Mouse (Mus musculus): ENCODE results near the gene Cux1.
A peak's percentile ranks its signal among the peaks of the same experiment; 100 is the strongest.

Gene Cux1

DNA sequence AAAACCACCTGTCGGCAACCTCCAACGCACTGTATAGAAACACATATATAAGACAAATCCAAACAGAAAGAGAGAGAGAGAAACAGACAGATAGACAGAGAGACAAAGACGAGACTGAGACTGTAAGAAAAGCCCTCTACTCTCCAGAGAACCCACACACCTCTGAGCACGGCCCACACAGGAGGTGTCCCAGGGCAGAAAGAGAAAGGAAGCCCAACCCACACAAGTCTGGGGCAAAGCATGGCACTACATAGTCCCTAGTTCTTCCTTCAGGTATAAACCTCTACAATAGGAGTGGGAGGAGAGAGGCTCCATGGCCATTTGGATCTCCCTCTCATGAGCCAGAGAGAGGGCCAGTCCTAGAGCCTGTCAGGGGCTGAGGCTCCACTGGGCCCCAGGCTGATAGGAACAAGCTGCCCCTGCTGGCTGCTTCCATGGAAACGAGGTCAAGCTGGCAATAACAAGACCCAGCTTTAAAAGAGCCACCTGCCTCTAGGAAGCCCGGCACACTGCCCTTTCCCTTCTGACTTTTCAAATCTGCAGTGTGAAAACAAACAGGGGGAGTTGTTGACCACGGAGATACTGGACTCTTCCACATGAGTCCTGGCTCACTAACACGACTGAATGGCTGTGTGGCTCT, 99.8 kb downstream of the Cux1 start:
- peak; percentile 76 to 85 for DNase-seq

DNA sequence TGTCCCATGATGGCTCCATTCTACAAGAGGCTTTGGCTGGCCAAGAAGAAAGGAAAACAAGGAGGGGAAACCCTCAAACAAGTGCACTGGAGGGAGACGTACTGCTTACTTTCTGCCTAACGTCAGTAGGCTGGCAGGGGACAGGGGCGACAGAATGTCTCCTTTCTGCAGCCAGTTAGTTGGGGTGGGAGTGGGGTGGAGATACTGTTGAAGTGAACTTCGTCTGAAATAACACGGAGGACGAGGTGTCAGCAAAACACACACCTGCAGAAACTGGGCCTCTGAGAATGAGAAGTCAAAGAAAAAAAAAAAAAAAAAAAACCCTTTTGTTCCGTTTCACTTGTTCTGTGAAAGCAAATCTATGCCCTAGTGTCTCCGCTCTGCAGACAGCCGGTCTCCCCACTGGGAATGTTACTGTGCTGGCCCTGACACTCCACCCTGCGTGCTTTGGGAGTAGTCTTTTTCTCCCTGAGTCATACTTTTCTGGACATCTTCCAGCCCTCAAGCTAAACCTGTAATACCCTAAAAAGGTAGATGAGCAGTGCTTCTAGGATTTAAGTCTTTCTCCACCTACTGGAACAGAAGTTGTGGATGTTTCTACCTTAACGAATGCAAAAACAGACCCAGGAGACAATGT, 101.4 kb downstream of the Cux1 start:
- peak; percentile 19 to 48 for DNase-seq

DNA sequence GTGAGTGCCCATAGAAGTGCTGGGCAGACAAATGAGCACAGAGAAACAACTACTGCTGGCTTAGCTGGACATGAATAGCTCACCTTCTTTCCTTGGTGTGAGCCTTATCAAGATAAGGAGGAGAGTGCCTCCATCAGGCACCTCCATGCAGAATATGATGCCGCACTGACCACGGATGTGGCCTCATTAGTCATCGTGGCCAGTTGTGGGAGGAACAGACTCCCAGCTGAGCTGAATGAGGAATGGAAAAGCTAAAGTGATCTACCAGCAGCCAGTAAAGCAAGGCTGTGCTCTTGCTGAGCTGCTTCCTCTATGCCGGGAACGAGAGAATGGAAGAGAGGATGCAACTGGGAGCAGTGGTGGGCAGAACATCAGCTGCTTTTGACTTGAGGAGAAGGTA, 101.9 kb downstream of the Cux1 start:
- no peak for DNase-seq

DNA sequence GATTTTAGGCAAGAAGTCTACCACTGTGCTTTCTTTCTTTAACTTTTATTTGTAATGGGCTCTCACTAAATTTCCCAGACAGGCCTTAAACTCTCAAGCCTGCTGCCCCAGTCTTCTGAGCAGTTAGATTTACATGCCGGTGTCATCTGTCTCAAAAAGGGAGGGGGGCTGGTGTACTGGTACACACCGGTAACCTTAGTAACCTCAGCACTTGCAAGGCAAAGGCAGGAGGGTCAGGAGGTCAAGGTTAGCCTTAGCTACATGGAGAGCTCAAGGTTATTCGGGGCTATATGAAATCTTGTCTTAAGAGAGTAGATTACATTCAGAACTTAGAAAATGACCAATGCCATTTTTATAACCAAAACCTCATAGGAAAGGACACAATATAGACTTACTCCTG, 102.4 kb downstream of the Cux1 start:
- no peak for DNase-seq

DNA sequence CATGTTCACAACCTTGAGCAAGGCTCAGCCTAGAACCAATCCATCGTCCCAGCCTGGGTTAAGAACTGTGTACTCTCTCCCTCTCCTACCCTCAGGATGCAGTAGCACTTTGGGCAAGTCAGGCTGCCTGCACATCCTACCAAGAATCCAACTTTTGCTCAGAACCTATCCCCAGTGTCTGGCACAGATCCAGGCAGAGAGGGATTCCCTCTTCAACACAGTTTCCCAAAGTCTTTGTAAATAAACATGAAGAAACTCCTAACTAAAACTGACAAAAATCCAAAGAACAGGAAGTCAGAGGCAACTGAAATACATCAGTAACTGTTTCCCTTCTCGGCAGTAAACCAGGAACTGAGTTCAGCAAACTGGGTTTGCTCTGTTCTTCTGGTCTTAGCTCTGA, 103.2 kb downstream of the Cux1 start:
- DNase-seq = peak; percentile 33 to 49

DNA sequence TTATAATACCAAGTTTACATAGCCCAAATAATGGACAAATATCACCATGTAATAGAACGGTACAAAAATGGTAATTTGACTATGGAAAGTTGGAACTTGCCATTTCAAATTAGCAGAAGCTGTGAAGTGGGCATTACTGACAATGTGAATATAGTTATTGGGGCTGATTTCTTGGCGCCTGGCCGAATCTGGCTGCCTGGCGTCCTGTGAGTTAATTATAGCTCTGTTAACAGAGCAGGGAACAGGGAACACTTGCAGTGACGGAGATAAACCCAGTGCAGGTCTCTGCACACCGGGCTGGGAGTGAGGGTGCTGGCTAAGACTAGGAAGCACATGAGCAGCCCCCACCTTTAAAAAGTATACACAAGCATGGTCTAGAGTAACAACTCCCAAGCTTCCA, 104.7 kb downstream of the Cux1 start:
- peak in 1 of 2 experiments; percentile 22 for DNase-seq

DNA sequence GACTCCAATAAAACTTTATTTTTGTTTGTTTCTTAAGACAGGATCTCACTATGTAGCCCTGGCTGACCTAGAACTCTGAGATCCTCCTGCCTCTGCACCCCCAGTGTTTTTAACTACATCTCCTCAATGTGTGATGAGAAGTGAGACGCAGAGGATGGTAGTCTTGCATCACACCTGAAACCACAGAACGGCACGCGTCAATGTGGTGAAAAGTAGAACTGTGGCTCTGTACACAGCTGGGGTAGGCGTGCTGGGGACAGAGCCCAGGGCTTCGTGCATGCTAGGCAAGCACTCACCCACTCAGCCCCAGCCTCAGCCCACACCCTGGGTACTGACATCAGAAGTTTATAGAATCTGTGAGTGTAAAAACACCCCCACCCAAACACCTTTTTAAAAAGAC, 107.4 kb downstream of the Cux1 start:
- no peak for DNase-seq

DNA sequence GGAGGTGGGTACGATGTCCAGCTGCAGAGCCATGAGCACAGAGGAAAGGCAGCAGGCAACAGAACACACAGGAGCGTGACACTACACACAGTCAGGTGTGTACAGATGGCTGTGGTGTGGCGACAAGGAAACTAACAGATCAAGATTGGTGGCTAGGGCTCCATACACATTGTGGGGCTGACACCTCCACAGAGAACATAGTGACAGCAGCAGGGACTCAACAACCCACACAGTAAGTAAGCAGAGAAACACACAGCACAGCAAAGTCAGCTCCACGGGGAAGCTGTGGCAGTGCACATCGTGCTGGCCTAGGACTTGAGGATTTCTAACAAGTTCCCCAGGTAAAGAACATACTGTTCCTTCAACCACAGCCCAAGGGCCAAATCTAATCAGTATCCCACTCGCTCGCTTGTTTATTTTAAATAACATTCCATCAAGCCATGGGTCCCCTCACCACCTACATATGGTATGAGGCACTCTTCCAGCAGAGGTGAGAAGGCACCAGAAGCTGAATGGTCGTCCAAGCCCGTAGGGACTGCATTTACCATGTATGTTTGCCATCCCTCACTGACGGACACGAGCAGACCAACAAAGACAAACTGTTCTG, 108.3 kb downstream of the Cux1 start:
- no peak for DNase-seq

DNA sequence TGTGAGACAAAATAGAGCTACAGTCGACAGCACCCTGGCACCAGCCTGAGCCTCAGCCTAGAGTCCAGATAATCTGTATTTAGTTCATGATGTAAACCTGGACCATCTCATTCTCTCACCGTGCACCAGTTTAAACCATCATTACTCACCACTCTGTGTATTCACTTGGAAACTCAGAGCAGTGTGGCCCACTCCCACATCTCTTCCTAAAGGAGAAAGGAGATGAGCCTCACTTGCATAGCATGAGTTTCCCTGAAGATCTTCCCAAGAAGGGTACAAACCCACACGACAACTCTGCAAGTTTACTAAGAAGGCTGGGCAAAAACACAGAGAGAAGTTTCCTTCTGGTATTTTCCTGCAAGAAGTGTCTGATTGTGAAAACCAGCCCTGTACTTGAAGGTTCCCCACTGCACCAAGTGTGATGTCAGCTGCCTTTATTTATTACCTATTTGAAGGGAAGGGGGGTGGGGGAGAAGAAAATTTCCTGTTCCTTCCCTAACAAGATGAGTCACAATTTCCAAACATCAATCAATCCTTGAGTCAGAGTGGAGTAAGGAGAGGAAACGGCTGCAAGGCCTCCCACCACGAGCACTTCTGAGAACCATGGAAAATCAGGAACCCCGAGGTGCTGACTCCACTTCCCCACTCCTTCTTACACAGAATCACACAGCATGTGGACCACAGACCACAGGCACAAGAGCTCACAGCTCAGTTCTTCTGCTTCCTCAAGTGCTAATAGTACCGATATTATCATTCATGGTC, 109.0 kb downstream of the Cux1 start:
- DNase-seq = peak; percentile 27 to 54

DNA sequence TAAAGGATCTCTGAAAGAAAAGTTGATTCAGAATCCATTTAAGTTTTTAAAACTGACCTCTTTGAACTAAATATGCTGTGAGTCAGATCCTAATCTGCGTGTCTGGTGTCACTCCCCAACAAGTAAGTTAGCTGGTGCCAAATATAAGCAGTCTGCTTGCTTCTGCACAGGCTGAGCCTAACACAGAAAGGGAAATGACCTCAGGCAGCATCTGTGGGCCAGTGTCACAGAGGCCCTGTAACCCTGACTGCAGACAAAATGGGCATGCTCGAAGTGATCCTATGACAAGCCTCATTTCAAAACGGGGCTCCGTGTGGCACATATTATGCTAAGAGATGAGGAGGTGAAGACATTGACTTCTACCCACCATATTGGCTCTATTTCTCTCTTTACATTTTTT, 110.9 kb downstream of the Cux1 start:
- DNase-seq = no peak

DNA sequence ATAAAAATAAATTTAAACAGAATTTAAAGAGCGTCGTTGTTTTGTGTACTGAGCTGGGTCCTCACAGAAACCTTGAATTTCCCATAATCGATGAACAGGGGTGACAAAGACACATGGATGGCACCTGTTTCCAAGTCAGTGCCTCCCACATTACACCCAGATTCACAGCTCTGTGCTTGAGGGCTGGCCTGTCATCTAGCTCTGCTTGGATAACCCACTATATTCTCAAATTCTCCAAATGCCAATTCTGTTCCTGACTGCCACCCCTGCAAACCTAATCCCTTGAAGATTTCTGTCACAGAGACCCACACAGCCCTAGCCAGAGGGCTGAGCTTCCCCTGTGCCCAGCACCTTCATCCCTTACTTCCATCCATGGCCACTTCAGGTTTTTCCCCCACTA, 114.6 kb downstream of the Cux1 start:
- no peak for DNase-seq

DNA sequence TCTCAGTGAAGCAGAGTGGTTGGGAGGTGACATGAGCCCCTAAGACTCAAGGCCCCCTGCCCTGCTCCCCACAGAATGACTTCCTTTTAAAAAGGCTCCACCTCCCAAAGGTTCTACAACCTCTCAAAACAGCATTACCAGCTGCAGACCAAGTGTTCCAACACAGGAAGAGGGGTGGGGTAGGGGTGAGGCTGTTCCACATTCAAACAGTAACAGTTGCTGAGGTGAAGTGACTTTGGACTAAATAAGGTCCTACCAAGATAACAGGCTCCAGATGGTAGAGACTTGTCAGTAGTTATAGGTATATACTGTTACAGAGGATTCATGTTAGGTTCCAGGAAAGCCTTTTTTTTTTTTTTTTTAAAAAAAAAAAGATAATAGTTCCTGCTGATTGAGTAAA, 117.5 kb downstream of the Cux1 start:
- DNase-seq = no peak

DNA sequence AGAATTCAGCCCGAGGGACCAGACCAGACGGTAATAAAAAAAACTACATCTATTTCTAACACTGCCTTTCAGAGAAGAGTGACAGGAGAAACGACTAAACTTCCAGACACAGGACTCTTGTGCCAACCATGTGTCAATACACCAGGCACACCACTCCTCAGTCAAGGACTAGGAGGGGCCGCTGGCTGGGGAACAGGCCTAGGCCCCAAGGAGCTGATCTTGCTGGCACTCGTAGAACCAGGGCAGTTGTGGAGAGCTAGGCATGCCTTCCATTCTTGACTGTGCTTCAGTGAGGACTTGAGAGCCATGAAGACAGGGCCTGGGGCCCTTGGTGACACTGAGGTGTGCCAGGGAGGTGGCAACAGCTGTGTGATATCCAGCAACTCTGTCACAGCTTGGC, 121.3 kb downstream of the Cux1 start:
- DNase-seq = no peak

DNA sequence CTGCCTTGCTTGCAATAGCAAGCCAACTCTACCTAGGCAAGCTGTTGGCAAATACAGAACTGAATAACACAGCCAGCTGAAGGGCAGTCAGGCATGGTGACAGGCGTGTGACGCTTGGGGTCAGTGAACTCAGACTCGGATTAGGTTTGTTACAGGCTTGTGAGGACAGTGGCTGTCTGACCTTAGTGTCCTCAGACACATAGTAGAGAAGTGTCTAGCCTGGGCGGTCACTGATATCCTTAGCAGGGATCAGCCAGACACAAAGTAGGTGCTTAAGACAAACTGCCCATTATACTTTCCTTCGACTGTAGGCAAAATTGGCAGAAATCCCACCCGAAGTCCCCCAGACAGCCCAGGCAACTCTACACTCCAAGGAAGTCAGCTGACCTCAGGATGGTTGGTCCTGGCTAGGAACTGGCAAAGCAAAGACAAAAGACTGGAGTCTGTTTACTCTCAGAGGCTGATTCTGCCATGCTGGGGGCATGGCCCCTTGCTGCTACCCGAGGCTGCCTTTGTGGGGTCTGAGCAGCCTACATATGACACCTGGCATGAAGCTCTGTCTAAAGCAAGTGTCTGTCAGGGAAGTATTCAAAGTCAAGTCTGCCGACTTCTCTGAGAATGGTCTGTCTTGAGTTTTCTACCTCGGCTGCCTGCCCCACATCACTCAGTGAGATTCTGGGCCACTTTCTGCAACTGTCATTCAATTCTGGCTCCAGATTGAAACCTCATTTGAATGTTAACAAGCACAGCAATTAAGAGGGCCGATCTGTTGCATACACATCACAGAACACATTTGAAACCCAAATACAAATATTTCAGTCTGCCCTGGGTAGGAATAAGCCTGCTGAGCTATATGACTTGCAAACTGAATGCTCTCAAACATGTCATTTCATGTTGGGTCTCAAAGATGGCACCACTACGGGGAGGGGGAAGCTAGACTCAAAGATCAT, 124.8 kb downstream of the Cux1 start:
- peak; percentile 32 to 42 for DNase-seq

DNA sequence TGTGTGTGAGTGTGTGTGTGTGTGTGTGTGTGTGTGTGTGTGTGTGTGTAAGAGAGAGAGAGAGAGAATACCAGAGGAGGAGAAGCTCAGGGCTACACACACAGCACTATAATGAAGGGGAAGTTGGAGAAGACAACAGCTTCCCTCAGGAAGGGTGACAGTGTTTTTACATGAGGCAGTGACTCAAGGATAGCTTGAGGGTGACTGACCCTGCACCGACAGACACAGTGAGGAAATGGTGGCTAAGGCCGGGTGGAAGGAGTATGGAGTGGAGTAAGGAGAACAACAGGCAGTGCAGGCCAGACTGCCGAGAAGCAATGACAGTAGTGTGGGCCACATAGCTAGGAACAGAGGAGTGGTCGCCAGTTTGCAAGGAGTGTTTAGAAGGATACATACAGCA, 137.6 kb downstream of the Cux1 start:
- no peak for DNase-seq

DNA sequence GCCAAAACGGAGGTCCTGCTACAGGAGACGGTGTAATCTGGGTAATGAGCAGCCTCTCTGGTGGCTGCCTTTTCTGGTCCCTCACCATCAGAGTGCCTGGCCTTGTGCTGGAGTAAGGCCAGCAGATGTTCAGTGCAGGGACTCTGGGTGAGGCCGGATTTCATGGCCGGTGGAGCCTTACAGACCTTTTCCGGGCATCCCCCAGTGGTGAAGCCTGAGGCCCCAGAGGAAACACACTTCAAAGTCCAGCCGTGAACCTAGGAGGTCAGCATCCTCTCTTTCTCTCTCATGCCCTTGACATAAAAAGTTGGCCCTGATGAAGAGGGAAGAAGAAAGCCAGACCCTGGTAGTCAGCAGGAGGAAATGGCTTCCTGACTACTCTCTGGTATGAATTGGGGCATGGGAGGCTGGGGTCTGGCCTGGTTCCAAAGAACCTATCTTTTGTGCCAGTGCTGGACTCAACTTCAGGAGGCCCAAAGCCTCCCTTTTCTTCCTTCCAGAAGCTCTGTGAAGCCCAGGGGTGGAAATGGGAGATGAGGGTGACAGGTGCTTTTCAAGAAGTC, 138.7 kb downstream of the Cux1 start:
- DNase-seq = peak; percentile 45 to 60

DNA sequence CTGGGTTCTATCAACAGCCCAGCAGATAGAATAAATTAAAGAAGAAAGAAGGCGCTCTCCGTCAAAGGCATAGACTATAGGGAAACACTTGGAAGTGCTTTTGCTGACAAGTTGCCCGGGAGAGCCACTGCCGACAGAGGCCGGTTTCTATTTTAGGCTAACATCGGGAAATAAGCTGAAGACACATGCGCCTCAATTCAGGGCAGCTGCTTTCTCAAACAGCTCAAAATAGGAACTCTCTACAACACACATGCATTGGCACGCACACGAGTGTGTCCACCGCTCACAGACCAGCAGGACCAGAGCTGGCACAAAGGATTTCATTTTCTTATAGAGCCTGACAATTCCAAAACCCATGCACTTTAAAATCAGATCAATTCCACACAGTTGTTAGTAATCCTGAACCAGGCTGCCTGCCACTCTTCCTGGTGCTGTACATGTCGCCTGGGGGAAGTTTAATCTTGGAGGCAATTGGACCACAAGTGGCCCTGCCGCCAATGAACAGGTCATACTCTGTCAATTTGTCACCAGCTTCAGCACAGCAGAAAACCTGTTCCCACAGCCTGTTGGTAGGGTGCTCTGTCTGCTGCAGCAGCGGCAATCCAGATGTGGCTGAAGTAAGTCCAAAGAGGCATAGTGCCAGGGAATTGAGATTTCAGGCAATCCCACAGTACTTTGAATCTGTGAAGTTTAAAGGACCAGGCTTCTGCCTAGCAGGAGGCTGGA, 139.4 kb downstream of the Cux1 start:
- peak; percentile 28 to 52 for DNase-seq

DNA sequence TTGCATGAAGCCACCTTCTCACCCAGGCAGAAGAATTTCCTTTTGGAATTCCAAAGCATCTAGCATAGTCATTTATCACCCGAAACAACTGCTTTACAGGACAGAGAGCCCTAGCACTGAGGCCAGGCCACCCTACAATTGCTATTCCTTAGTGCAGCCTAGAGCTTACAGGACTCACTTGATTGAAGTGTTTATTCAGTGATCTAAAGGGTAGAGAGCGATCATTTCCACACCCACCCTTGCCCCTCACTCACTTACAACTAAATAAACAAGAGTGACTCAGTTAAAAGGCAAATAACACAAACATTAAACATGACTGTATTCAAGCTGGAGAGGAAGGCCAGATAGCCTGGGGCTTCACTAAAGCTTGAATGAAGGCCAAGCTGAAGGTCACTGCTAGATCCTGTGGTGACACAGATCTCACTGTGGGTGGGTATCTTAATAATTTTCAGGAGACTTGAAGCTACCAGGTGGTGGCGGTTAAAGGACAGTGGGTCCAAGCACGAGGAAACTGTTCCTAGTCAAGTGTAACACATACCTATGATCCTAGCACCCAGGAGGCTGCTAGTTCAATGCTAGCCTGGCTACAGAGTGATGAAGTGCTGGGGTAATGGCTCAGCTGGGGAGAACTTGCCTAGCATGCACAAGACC, 140.0 kb downstream of the Cux1 start:
- DNase-seq = no peak

DNA sequence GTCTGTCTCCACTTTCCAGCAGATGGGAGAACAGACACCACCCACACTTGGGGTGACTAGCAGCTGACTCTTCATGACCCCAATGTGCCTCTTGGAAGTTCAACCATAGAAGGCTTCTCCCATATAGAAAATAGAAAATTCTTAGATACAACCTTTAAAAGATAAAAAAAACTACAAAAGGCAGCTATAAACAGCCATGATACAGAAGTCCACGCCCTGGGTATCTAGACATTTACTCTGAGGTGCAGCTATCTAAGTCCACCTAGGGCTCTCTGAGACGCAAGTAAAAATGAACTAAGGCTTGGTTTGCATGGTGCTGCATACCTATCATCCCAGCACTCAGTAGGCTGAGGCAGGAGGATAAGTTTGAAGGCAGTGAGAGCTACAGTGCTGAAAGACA, 144.3 kb downstream of the Cux1 start:
- no peak for DNase-seq

DNA sequence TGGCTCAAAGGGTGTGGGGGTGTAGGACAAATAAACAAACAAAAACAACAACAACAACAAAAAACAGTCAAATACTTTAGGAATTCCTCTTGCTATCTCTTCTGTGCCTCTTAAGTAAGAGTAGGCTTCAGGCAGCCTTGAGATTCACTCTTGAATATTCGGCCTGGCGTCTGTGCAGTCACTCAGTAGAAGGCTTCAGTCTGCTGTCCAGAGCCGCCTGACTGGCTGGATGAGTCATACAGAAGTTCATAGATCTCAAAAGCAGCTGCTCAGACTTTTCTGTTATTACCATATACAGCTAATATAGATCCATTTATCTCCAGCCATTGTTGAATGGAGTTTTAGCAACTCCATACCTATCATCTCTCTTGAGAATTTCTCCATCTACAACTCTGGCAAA, 145.4 kb downstream of the Cux1 start:
- DNase-seq = no peak

DNA sequence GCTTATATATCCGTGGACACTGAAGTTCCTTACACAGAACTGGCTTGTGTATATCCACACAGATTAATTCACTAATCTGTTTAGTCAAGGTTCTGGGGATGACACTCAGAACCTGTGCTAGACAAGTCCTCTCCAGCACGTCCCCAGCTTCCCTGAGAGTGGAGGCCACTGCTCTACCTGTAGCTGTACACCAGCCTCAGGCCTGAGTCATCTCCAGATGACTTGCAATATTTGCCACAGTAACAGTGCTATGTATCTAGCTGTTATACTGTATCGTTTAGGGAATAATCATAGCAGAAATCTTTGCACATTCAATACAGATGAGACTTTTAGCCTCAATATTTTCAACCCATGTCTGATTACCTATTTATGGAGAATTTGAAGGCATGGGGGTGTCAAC, 146.0 kb downstream of the Cux1 start:
- DNase-seq = no peak

Data from kidney, postnatal 4 days (tissue).